Mouse (Mus musculus) gastrocnemius, postnatal 25 days (tissue): ENCODE results near the gene Spag17. TPM values are rescaled to one million over a fixed set of nuclear protein-coding genes. Genes with fewer than 3 reads are reported as not detected.
"Not testable (repeated sequence)": the region's sequence is repeated elsewhere in the genome, so short reads cannot be mapped to it uniquely, and the experiment has no call there.

Experiments
- DNase-seq: peaks from one replicate; pipeline ENCODE4 v3.0.0; 2022
- long read RNA-seq, 2 experiments: library from polyadenylated mRNA; stranded (forward); transcript quantifications; one replicate each; pipeline ENCODE4 v2.0.0; 2021
- total RNA-seq, 2 experiments: library from RNA; stranded (reverse); gene quantifications; 1 replicate in 1 of 2; 2 replicates in 1 of 2; pipeline ENCODE4 v1.2.3; 2021

Spag17 gene
- not detected for total RNA-seq
- long read RNA-seq, experiment 1: 0 reads
- long read RNA-seq, experiment 2: 0 reads

GRCm38 (mm10) chr3:99885187-99885811 is at the start of gene Spag17:
Gene Spag17 (plus strand): TSS chr3:99885406.
- no peak for DNase-seq

GRCm38 (mm10) chr3:99842333-99842732 is 42.9 kb upstream of the Spag17 start:
- no peak for DNase-seq

- DNase-seq: no peak
Observed at GRCm38 (mm10) chr3:99842808-99843207, 42.4 kb upstream of the Spag17 start.

GRCm38 (mm10) chr3:99843233-99843632 is 42.0 kb upstream of the Spag17 start:
- DNase-seq: no peak

GRCm38 (mm10) chr3:99850926-99851325 is 34.3 kb upstream of the Spag17 start:
- DNase-seq: no peak

GRCm38 (mm10) chr3:99854595-99854994 is 30.6 kb upstream of the Spag17 start:
- no peak for DNase-seq

- DNase-seq: no peak
Observed at GRCm38 (mm10) chr3:99858922-99859321, 26.3 kb upstream of the Spag17 start.

GRCm38 (mm10) chr3:99864706-99865105 is 20.5 kb upstream of the Spag17 start:
- no peak for DNase-seq

- DNase-seq: no peak
Observed at GRCm38 (mm10) chr3:99875137-99875536, 10.1 kb upstream of the Spag17 start.

GRCm38 (mm10) chr3:99881498-99881897 is 3.7 kb upstream of the Spag17 start:
- no peak for DNase-seq

- no peak for DNase-seq
Observed at GRCm38 (mm10) chr3:99883988-99884564, 1.1 kb upstream of the Spag17 start.

GRCm38 (mm10) chr3:99894741-99895140 is 9.5 kb downstream of the Spag17 start:
- not testable (repeated sequence) for DNase-seq

- DNase-seq: no peak
Observed at GRCm38 (mm10) chr3:99913809-99914439, 28.7 kb downstream of the Spag17 start.

- no peak for DNase-seq
Observed at GRCm38 (mm10) chr3:99922944-99923343, 37.7 kb downstream of the Spag17 start.

GRCm38 (mm10) chr3:99930920-99931620 is 45.9 kb downstream of the Spag17 start:
- peak; percentile 28 for DNase-seq

GRCm38 (mm10) chr3:99936159-99936558 is 51.0 kb downstream of the Spag17 start:
- no peak for DNase-seq

GRCm38 (mm10) chr3:99938611-99939286 is 53.5 kb downstream of the Spag17 start:
- DNase-seq: no peak

GRCm38 (mm10) chr3:99945171-99945570 is 60.0 kb downstream of the Spag17 start:
- no peak for DNase-seq

- no peak for DNase-seq
Observed at GRCm38 (mm10) chr3:99954039-99954602, 68.9 kb downstream of the Spag17 start.

- DNase-seq: no peak
Observed at GRCm38 (mm10) chr3:99956517-99956916, 71.3 kb downstream of the Spag17 start.

- no peak for DNase-seq
Observed at GRCm38 (mm10) chr3:99959805-99960485, 74.7 kb downstream of the Spag17 start.
